Mouse (Mus musculus) olfactory bulb, adult 2 months (tissue): ENCODE measurements around the gene Tmem170b.

Source experiments
- CTCF ChIP-seq: fragments of 200-500 bp; IDR thresholded peaks from 2 replicates; pipeline ENCODE4 v1.5.1; 2012; ENCODE audit warnings: low read depth, mild to moderate bottlenecking, low read length, moderate library complexity; ENCODE audit not compliant: insufficient read depth
- POLR2A ChIP-seq: fragments of 200-500 bp; IDR thresholded peaks from 2 replicates; pipeline ENCODE4 v1.6.1; 2012; ENCODE audit warnings: mild to moderate bottlenecking, low read depth, low read length, moderate library complexity; ENCODE audit not compliant: insufficient read depth

DNA sequence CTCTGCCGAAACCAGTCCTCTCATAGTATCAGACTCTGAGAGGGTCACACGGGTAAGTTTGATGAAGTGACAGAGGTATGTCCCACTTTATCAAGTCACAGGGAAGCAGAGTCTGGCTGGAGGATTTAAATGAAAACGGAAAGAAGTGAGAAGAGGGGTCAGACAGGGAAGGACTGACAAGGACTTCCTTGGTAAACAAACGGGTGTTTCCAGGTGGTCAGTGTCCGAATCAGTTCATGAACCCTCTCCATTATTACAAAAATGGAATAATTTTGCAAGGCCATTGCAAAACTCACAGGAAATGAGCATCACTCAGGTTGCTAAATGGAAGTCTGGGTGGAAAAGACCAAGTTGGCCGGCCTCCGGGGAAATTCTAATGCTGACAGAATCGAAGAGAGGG lies 36.8 kb upstream of the Tmem170b start:
- no peak for TF ChIP-seq POLR2A
- TF ChIP-seq CTCF: no peak
